Mouse (Mus musculus) hindbrain, postnatal 0 days (tissue): ENCODE results near the gene Mrps9. TPM values are rescaled to one million over a fixed set of nuclear protein-coding genes. Genes with fewer than 3 reads are reported as not detected.
A peak's percentile ranks its signal among the peaks of the same experiment; 100 is the strongest.

Experiments used
- ATAC-seq: fragments of 200-750 bp; cut with Nextera tagmentation; 2 replicates; pipeline ENCODE4 v1.8.0; 2017; ENCODE audit warnings: mild to moderate bottlenecking, moderate TSS enrichment, moderate library complexity
- DNase-seq: peaks from one replicate; pipeline ENCODE4 v3.0.0-alpha.2; 2015; ENCODE audit warnings: low spot score
- H3K27ac ChIP-seq: fragments of 300-500 bp; sonication (generic); 2 replicates; pipeline ENCODE4 v1.5.1; 2014; ENCODE audit warnings: mild to moderate bottlenecking
- H3K27me3 ChIP-seq: fragments of 300-500 bp; sonication (generic); 2 replicates; pipeline ENCODE4 v1.6.1; 2014; ENCODE audit warnings: low read length, mixed read lengths; ENCODE audit not compliant: insufficient read depth
- H3K36me3 ChIP-seq: fragments of 300-500 bp; sonication (generic); 2 replicates; pipeline ENCODE4 v1.6.1; 2014; ENCODE audit warnings: low read length, mixed read lengths; ENCODE audit not compliant: insufficient read depth
- H3K4me1 ChIP-seq: fragments of 300-500 bp; sonication (generic); 2 replicates; pipeline ENCODE4 v1.6.1; 2014; ENCODE audit warnings: antibody characterized with exemption, low read length, mixed read lengths; ENCODE audit not compliant: insufficient read depth
- H3K4me2 ChIP-seq: fragments of 300-500 bp; sonication (generic); 2 replicates; pipeline ENCODE4 v1.6.1; 2014; ENCODE audit warnings: low read depth, mild to moderate bottlenecking, low read length, moderate library complexity, mixed read lengths
- H3K4me3 ChIP-seq: fragments of 300-500 bp; sonication (generic); 2 replicates; pipeline ENCODE4 v1.5.1; 2014; ENCODE audit warnings: low read length
- H3K9ac ChIP-seq: fragments of 300-500 bp; sonication (generic); replicated peaks from 2 replicates; pipeline ENCODE4 v1.6.1; 2014; ENCODE audit warnings: mild to moderate bottlenecking, low read length, moderate library complexity, mixed read lengths
- H3K9me3 ChIP-seq: fragments of 300-500 bp; sonication (generic); 2 replicates; pipeline ENCODE4 v1.6.1; 2016; ENCODE audit warnings: low read length, mixed read lengths
- CTCF ChIP-seq: IDR thresholded peaks from 2 replicates; pipeline ENCODE4 v1.5.1; 2016; ENCODE audit warnings: antibody characterized with exemption, control low read depth, low read depth
- WGBS: fragments of 180-500 bp; shearing (Covaris S2); extraction: QIAGEN DNeasy Blood & Tissue Kit; methylation state at CpG from one replicate; pipeline ENCODE4 v1.1.7; 2014; 5-methylcytosine and 5-hydroxymethylcytosine counted together
- polyA plus RNA-seq: library from polyadenylated mRNA; unstranded; fragments of >200 nt; fragmentation: Nextera tagmentation; extraction: Ambion mirVana; gene quantifications from 2 replicates; pipeline ENCODE4 v1.2.1, GENCODE M21; 2015
- total RNA-seq: library from RNA; depleted of rRNA; stranded (reverse); fragments of >200 nt; gene quantifications from 2 replicates; pipeline ENCODE4 v1.2.3, GENCODE M21; 2014; rRNA removed

The Mrps9 gene
- total RNA-seq (21.2 and 27.8 TPM in 2 replicates), polyA plus RNA-seq (33.6 and 36.9 TPM in 2 replicates)

- Histone ChIP-seq H3K4me3 (peak within 1 kb of the TSS; percentile 97), H3K9me3 (no peaks in the 10 kb centered on the region), H3K4me1 (no peaks in the 10 kb centered on the region), H3K36me3 (no peaks in the 10 kb centered on the region), H3K27ac (peak within 1 kb of the TSS; percentile 76), H3K4me2 (peak within 1 kb of the TSS; percentile 56), H3K27me3 (no peaks in the 10 kb centered on the region), H3K9ac (peak within 1 kb of the TSS; percentile 75)
- 2% methylated on average over 23 of the region's 23 CpGs for WGBS
- peak; percentile 98 for DNase-seq
- TF ChIP-seq CTCF = peak; percentile 28; the same call in 1 of the 2 replicates
- peak; percentile 100 for ATAC-seq
These were observed at the start of gene Mrps9 for GRCm38 (mm10) chr1:42850663-42851397. TSS of gene Mrps9 (plus strand) at chr1:42851233.

DNA sequence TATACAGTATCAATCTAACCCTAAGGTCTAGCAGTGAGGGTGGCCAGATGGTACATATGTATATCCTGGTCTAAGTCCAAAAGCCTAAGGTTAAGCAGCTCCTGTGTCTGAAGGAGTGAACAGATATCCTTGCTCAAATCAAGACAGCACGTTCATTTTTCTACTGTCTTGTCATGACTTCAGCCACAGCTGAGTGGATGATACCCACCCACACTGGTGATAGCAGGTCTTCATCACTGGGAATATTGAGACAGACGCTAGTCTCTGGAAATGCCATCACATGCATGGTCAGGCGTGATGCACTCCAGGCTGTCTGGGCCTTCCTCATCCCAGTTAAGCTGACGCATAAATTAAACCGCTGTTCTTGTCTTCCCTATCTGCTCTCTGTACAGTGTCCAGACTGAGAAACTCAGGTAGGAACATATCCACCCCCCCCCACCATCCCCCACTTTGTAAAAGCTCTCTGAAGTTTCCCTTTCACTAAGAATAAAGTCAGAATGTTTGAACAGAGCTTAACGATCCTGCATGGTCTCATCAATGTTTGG is 37.7 kb upstream of the Mrps9 start:
- no peaks in the 10 kb centered on the region for H3K9me3 ChIP-seq
- no peak for DNase-seq
- H3K4me3 ChIP-seq = no peak overlapping the region
- H3K9ac ChIP-seq = no peak overlapping the region
- H3K27ac ChIP-seq = no peak overlapping the region
- no peak overlapping the region for H3K4me2 ChIP-seq
- H3K36me3 ChIP-seq = no peaks in the 10 kb centered on the region
- TF ChIP-seq CTCF = no peak
- no peaks in the 10 kb centered on the region for H3K27me3 ChIP-seq
- 86% methylated on average over 6 of the region's 6 CpGs for WGBS
- no peak for ATAC-seq
- no peaks in the 10 kb centered on the region for H3K4me1 ChIP-seq

- H3K4me1 ChIP-seq = no peaks in the 10 kb centered on the region
- TF ChIP-seq CTCF = no peak
- H3K27me3 ChIP-seq = no peaks in the 10 kb centered on the region
- H3K4me2 ChIP-seq = no peak overlapping the region
- no peaks in the 10 kb centered on the region for H3K36me3 ChIP-seq
- 79% methylated on average over 15 of the region's 15 CpGs for WGBS
- H3K4me3 ChIP-seq = no peak overlapping the region
- DNase-seq = peak; percentile 4
- H3K27ac ChIP-seq = no peak overlapping the region
- no peak overlapping the region for H3K9ac ChIP-seq
- H3K9me3 ChIP-seq = no peaks in the 10 kb centered on the region
- no peak for ATAC-seq
These were observed 36.0 kb upstream of the Mrps9 start for GRCm38 (mm10) chr1:42814798-42815619.

DNA sequence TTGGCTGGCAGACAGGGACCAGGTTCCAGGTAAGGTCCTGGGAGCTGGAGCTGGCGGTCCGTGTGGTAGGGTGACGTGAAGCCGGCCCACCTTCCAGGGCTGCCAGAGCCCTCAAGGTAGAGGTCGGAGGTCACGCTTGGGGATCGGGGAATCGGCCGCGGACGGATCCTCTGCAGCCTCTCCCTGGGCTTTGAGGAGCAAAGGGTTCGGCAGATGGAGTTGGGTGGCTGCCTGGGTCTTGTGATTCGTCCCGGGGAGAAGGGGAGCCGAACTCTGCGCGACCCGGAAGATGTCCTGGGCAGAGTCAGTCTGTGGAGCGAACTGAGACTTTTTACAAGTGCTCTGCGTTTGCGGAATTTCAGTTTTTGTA is 350 bp downstream of the Mrps9 start:
- no peak for TF ChIP-seq CTCF
- H3K27me3 ChIP-seq = no peaks in the 10 kb centered on the region
- no peaks in the 10 kb centered on the region for H3K9me3 ChIP-seq
- H3K9ac ChIP-seq = peak overlapping the region; percentile 75
- H3K27ac ChIP-seq = peak overlapping the region; percentile 76
- ATAC-seq (peak; percentile 86; the same call in 1 of the 2 replicates), DNase-seq (no peak)
- H3K36me3 ChIP-seq = no peaks in the 10 kb centered on the region
- H3K4me2 ChIP-seq = peak overlapping the region; percentile 56
- no peaks in the 10 kb centered on the region for H3K4me1 ChIP-seq
- peak overlapping the region; percentile 97 for H3K4me3 ChIP-seq
- WGBS = 0% methylated on average over 21 of the region's 21 CpGs

GRCm38 (mm10) chr1:42851810-42852209 is 777 bp downstream of the Mrps9 start:
- no peak overlapping the region for H3K27ac ChIP-seq
- no peaks in the 10 kb centered on the region for H3K27me3 ChIP-seq
- TF ChIP-seq CTCF = no peak
- H3K4me2 ChIP-seq = peak overlapping the region; percentile 56
- peak overlapping the region; percentile 75 for H3K9ac ChIP-seq
- 3% methylated on average over 16 of the region's 16 CpGs for WGBS
- no peaks in the 10 kb centered on the region for H3K9me3 ChIP-seq
- DNase-seq (peak; percentile 6), ATAC-seq (no peak)
- H3K4me3 ChIP-seq = peak overlapping the region; percentile 97
- H3K36me3 ChIP-seq = no peaks in the 10 kb centered on the region
- no peaks in the 10 kb centered on the region for H3K4me1 ChIP-seq

- WGBS = 93% methylated on average over 5 of the region's 5 CpGs
- TF ChIP-seq CTCF = no peak
- 0 out of 2 replicates have a peak, but pooled peaks cover 9% of the 10 kb centered on the region for H3K36me3 ChIP-seq
- no peak overlapping the region for H3K27ac ChIP-seq
- H3K4me1 ChIP-seq = no peaks in the 10 kb centered on the region
- no peak for DNase-seq
- H3K4me2 ChIP-seq = no peak overlapping the region
- ATAC-seq = 0 out of 2 replicates have a peak, but pooled peaks have one; percentile 18
- no peak overlapping the region for H3K4me3 ChIP-seq
- H3K9me3 ChIP-seq = no peaks in the 10 kb centered on the region
- H3K27me3 ChIP-seq = no peaks in the 10 kb centered on the region
- H3K9ac ChIP-seq = no peak overlapping the region
These were observed 13.8 kb downstream of the Mrps9 start for GRCm38 (mm10) chr1:42864719-42865250.
